In the genomic region with DNA sequence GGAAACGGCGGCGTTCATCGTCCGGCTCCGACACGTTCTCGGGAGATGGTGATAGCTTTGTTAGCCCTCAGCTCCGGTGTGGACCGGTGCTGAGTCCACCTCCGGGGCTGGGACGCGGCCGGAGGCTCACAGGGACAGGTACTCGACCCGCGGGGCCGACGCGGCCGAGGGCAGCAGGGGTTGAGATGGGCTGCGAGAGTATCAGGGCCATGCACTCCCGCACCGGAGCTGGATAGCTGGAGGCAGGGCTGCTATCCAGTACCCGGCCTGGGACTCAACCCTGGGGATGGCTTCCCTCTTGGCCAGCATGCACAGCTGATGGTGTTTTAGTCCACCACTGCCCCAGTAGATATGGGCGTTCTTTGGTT, we compare ENCODE assay signal across 8 mouse cellular contexts. TPM values are rescaled to one million over a fixed set of nuclear protein-coding genes. Genes with fewer than 3 reads are reported as not detected.
DNase-seq lines count a peak whose midpoint lies in the region; ATAC-seq and TF ChIP-seq lines count a peak whose summit lies in the region.

No protein-coding gene starts in this region.

- H3K4me1 ChIP-seq in spleen, adult 2 months (ENCODE audit: control insufficient read depth, insufficient read depth, insufficient read length), result peaks cover 7% of the 10 kb centered on the region
- H3K4me1 ChIP-seq in liver, embryonic 11.5 days (replicated peaks; ENCODE audit: control insufficient read depth, insufficient read depth, low read length), result no peaks in the 10 kb centered on the region; the same call in none of the 2 replicates
- H3K4me1 ChIP-seq in stomach, postnatal 0 days (replicated peaks; ENCODE audit: control insufficient read depth, insufficient read depth), result no peaks in the 10 kb centered on the region

- WGBS in spleen, adult 2 months, result under 1% methylated on average over 26 of the region's 26 CpGs
- under 1% methylated on average over 26 of the region's 26 CpGs for WGBS in liver, embryonic 11.5 days
- WGBS in stomach, postnatal 0 days, result under 1% methylated on average over 26 of the region's 26 CpGs

- peak overlapping the region; percentile 71 for H3K4me3 ChIP-seq in spleen, adult 2 months (ENCODE audit: extremely low read depth, insufficient read depth, insufficient read length)
- peak overlapping the region; percentile 98 for H3K4me3 ChIP-seq in liver, embryonic 11.5 days (ENCODE audit: low read depth, low read length)
- H3K4me3 ChIP-seq in stomach, postnatal 0 days (ENCODE audit: low read depth, low read length), result peak overlapping the region; percentile 70

- H3K4me2 ChIP-seq in liver, embryonic 11.5 days, result peak overlapping the region; percentile 82
- peak overlapping the region; percentile 95 for H3K4me2 ChIP-seq in stomach, postnatal 0 days (replicated peaks; ENCODE audit: low read depth)

- TF ChIP-seq CTCF in spleen, adult 2 months (IDR thresholded peaks at IDR 0.05; ENCODE audit: extremely low read depth, insufficient read depth, insufficient read length, insufficient replicate concordance), result no peak
- TF ChIP-seq CTCF in stomach, postnatal 0 days (IDR thresholded peaks at IDR 0.05; ENCODE audit: low read depth), result no peak

- no peak overlapping the region for H3K27ac ChIP-seq in spleen, adult 2 months (ENCODE audit: insufficient read depth, low read length)
- peak overlapping the region; percentile 54 for H3K27ac ChIP-seq in liver, embryonic 11.5 days (ENCODE audit: low read depth, low read length)
- H3K27ac ChIP-seq in stomach, postnatal 0 days (replicated peaks), result no peak overlapping the region

- no peaks in the 10 kb centered on the region for H3K27me3 ChIP-seq in spleen, adult 2 months (ENCODE audit: control insufficient read depth, insufficient read depth, low read length)
- H3K27me3 ChIP-seq in liver, embryonic 11.5 days (replicated peaks; ENCODE audit: control insufficient read depth, insufficient read depth, low read length), result no peaks in the 10 kb centered on the region
- H3K27me3 ChIP-seq in stomach, postnatal 0 days (ENCODE audit: control insufficient read depth, insufficient read depth, low read length), result no peaks in the 10 kb centered on the region

- no peaks in the 10 kb centered on the region for H3K9me3 ChIP-seq in liver, embryonic 11.5 days (ENCODE audit: control insufficient read depth, low read length)
- no peaks in the 10 kb centered on the region for H3K9me3 ChIP-seq in stomach, postnatal 0 days (ENCODE audit: control insufficient read depth, low read length)

- TF ChIP-seq POLR2A in spleen, adult 2 months (IDR thresholded peaks at IDR 0.05; ENCODE audit: low read depth, low read length), result no peak

- peak; percentile 72 for ATAC-seq in liver, embryonic 11.5 days (replicated peaks; ENCODE audit: low FRiP score)
- ATAC-seq in stomach, postnatal 0 days (ENCODE audit: low FRiP score, low TSS enrichment), result peak; percentile 42

- TF ChIP-seq EP300 in stomach, postnatal 0 days (optimal IDR thresholded peaks at IDR 0.05), result no peak

- DNase-seq in adrenal gland, postnatal 25 days, result peak; percentile 3
- no peak for DNase-seq in adrenal gland, adult 18-20 months (ENCODE audit: low spot score in 2 of 2)
- DNase-seq in spleen, adult 2 months (ENCODE audit: low read depth in 1 of 2, low spot score in 2 of 2), result no peak
- DNase-seq in spleen, postnatal 36 days (ENCODE audit: low spot score in 2 of 2), result no peak
- DNase-seq in liver, embryonic 11.5 days (ENCODE audit: low spot score), result no peak
- no peak for DNase-seq in stomach, postnatal 0 days (ENCODE audit: low spot score)
- no peak for DNase-seq in adipocyte (ENCODE audit: low spot score)
- no peak for DNase-seq in kidney, adult 11 months

- H3K9ac ChIP-seq in liver, embryonic 11.5 days (ENCODE audit: low read depth, low read length), result peak overlapping the region; percentile 92
- H3K9ac ChIP-seq in stomach, postnatal 0 days (ENCODE audit: low read length), result peak overlapping the region; percentile 60

- H3K36me3 ChIP-seq in spleen, adult 2 months (ENCODE audit: control insufficient read depth, insufficient read depth, low read length), result no peaks in the 10 kb centered on the region
- peaks cover 9% of the 10 kb centered on the region; the same call in 1 of the 2 replicates for H3K36me3 ChIP-seq in liver, embryonic 11.5 days (ENCODE audit: control insufficient read depth, insufficient read depth, low read length)
- H3K36me3 ChIP-seq in stomach, postnatal 0 days (ENCODE audit: control insufficient read depth, insufficient read depth, low read length), result no peaks in the 10 kb centered on the region

RNA-seq across cellular contexts. Expression of gene Polq, which starts 0.3 kb away (rescaled TPM):
- total RNA-seq in adrenal gland, postnatal 25 days (2021), result 1.0 and 2.1 TPM in 2 replicates
- total RNA-seq in adrenal gland, adult 18-20 months (2021), result under 1 TPM; 0.20 to 0.45 TPM
- polyA plus RNA-seq in spleen, adult 2 months (2012; rRNA removed), result 0.53 and 0.55 TPM in 2 replicates
- polyA plus RNA-seq in liver, embryonic 11.5 days (2014; fragmentation: Nextera tagmentation; extraction: Ambion mirVana), result 18.9 and 21.6 TPM in 2 replicates
- 0.87 and 1.1 TPM in 2 replicates for polyA plus RNA-seq in stomach, postnatal 0 days (2015; fragmentation: Nextera tagmentation; extraction: Ambion mirVana)

RNA-seq across cellular contexts. Expression of gene Fbxo40, which starts 21.6 kb away (rescaled TPM):
- total RNA-seq in adrenal gland, postnatal 25 days (2021), result 0.15 TPM in 1 of 2 replicates, not detected in the other
- under 1 TPM; 0.13 to 0.38 TPM for total RNA-seq in adrenal gland, adult 18-20 months (2021)
- polyA plus RNA-seq in spleen, adult 2 months (2012; rRNA removed), result 0.01 and 0.07 TPM in 2 replicates
- 0.04 TPM in 1 of 2 replicates, not detected in the other for polyA plus RNA-seq in liver, embryonic 11.5 days (2014; fragmentation: Nextera tagmentation; extraction: Ambion mirVana)
- polyA plus RNA-seq in stomach, postnatal 0 days (2015; fragmentation: Nextera tagmentation; extraction: Ambion mirVana), result 0.07 TPM in 1 of 2 replicates, not detected in the other
